Mouse (Mus musculus) olfactory bulb, adult 2 months (tissue): ENCODE measurements around the gene Bgn. TPM values are rescaled to one million over a fixed set of nuclear protein-coding genes. Genes with fewer than 3 reads are reported as not detected.

Source experiments
- H3K27ac ChIP-seq: fragments of 200-500 bp; 2 replicates; pipeline ENCODE4 v1.5.1; 2012; ENCODE audit warnings: low read depth, low read length; ENCODE audit not compliant: insufficient read depth
- H3K4me1 ChIP-seq: fragments of 200-500 bp; 2 replicates; pipeline ENCODE4 v1.6.1; 2012; ENCODE audit warnings: low read length; ENCODE audit not compliant: control insufficient read depth, insufficient read depth
- H3K4me3 ChIP-seq: fragments of 200-500 bp; 2 replicates; pipeline ENCODE4 v1.5.1; 2012; ENCODE audit warnings: mild to moderate bottlenecking, low read depth, low read length, moderate library complexity; ENCODE audit not compliant: insufficient read depth
- CTCF ChIP-seq: fragments of 200-500 bp; IDR thresholded peaks from 2 replicates; pipeline ENCODE4 v1.5.1; 2012; ENCODE audit warnings: low read depth, mild to moderate bottlenecking, low read length, moderate library complexity; ENCODE audit not compliant: insufficient read depth
- POLR2A ChIP-seq: fragments of 200-500 bp; IDR thresholded peaks from 2 replicates; pipeline ENCODE4 v1.6.1; 2012; ENCODE audit warnings: mild to moderate bottlenecking, low read depth, low read length, moderate library complexity; ENCODE audit not compliant: insufficient read depth
- whole genome bisulfite sequencing: fragments of 180-500 bp; shearing (Covaris S2); methylation state at CpG from one replicate; pipeline ENCODE4 v1.1.7; 2018; 5-methylcytosine and 5-hydroxymethylcytosine counted together
- polyA plus RNA-seq: library from polyadenylated mRNA; stranded (reverse); fragments of >200 nt; gene quantifications from 2 replicates; pipeline ENCODE4 v1.2.4, GENCODE M21; 2012; ENCODE audit warnings: low replicate concordance; ENCODE audit not compliant: missing spikeins, insufficient read depth, insufficient read length

The Bgn gene
- polyA plus RNA-seq, 1 experiment, result not detected

GRCm38 (mm10) chrX:73468752-73469151 lies 14.7 kb upstream of the Bgn start:
- peaks cover 5% of the 10 kb centered on the region; the same call in 1 of the 2 replicates for H3K4me1 ChIP-seq
- 36% methylated on average over 1 of the region's 1 CpGs for WGBS
- TF ChIP-seq POLR2A, result no peak
- H3K27ac ChIP-seq, result no peak overlapping the region
- H3K4me3 ChIP-seq, result no peak overlapping the region

GRCm38 (mm10) chrX:73471764-73472163 lies 11.6 kb upstream of the Bgn start:
- TF ChIP-seq CTCF (no peak), POLR2A (no peak)
- Histone ChIP-seq H3K4me1 (no peaks in the 10 kb centered on the region), H3K4me3 (no peak overlapping the region), H3K27ac (no peak overlapping the region)
- whole genome bisulfite sequencing, result 87% methylated on average over 3 of the region's 3 CpGs

DNA sequence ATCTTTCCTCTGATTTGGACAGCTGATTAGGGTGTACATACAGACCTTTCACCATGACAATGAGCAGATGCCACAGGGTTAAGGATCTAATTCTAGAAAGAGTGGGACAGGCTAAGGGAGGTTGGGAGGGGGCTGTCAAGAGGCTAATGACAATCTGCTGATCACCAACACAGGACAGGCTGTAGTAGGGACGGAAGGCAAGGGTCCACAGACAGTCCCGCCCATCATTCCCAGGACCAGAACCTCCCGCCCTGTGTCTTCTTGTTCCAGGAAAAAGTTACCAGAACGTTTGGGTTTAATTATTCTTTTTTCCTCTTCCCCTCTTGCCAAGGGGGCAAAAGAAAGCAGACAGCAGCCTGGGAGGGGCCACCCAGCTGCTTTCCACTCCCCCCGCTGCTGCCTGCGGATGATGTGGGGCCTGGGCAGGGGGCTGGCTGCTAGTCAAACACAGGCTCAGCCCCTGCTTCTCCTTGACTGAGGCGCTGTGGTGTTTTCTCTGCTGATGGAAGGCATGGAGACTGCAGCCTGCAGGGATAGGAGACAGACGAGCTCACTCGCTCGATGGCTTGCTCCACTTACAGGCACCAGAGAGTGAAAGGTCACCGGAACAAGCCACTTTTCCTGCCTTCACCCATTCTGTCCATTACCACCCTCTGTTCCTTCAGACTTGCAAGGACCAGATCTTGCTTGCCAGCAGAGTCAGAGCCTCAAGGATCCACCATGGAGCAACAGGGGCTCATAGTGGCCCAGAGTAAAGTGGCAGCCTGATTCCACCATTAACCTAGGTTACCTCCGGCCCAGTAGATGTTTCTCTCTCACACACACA lies 8.8 kb upstream of the Bgn start:
- no peak for TF ChIP-seq CTCF
- TF ChIP-seq POLR2A, result no peak
- WGBS, result 60% methylated on average over 12 of the region's 12 CpGs

GRCm38 (mm10) chrX:73475658-73476256 lies 7.6 kb upstream of the Bgn start:
- H3K4me3 ChIP-seq, result no peak overlapping the region
- TF ChIP-seq CTCF (no peak), POLR2A (no peak)
- H3K4me1 ChIP-seq, result peaks cover 6% of the 10 kb centered on the region
- H3K27ac ChIP-seq, result no peak overlapping the region
- WGBS, result 100% methylated on average over 1 of the region's 1 CpGs

More for the DNA sequence above, 8.8 kb upstream of the Bgn start:
- no peak overlapping the region for H3K27ac ChIP-seq
- H3K4me3 ChIP-seq, result no peak overlapping the region
- no peaks in the 10 kb centered on the region for H3K4me1 ChIP-seq

GRCm38 (mm10) chrX:73476621-73477020 lies 6.8 kb upstream of the Bgn start:
- TF ChIP-seq CTCF, result no peak
- TF ChIP-seq POLR2A, result no peak
- 86% methylated on average over 2 of the region's 2 CpGs for WGBS

GRCm38 (mm10) chrX:73477500-73477899 lies 5.9 kb upstream of the Bgn start:
- no peak overlapping the region for H3K4me3 ChIP-seq
- H3K27ac ChIP-seq, result no peak overlapping the region
- TF ChIP-seq POLR2A (no peak), CTCF (no peak)
- 81% methylated on average over 2 of the region's 2 CpGs for WGBS
- H3K4me1 ChIP-seq, result peaks cover 6% of the 10 kb centered on the region

More at GRCm38 (mm10) chrX:73476621-73477020, 6.8 kb upstream of the Bgn start:
- peaks cover 6% of the 10 kb centered on the region for H3K4me1 ChIP-seq
- no peak overlapping the region for H3K27ac ChIP-seq
- H3K4me3 ChIP-seq, result no peak overlapping the region

- no peak overlapping the region for H3K27ac ChIP-seq
- H3K4me3 ChIP-seq, result no peak overlapping the region
- no peak for TF ChIP-seq POLR2A
- no peak for TF ChIP-seq CTCF
- H3K4me1 ChIP-seq, result peaks cover 11% of the 10 kb centered on the region
Measured at GRCm38 (mm10) chrX:73479656-73480055, 3.7 kb upstream of the Bgn start.

- no peak for TF ChIP-seq POLR2A
- TF ChIP-seq CTCF, result no peak
- Histone ChIP-seq H3K27ac (no peak overlapping the region), H3K4me3 (no peak overlapping the region), H3K4me1 (peaks cover 11% of the 10 kb centered on the region)
- 59% methylated on average over 2 of the region's 2 CpGs for WGBS
Measured at GRCm38 (mm10) chrX:73480334-73480733, 3.1 kb upstream of the Bgn start.
